Mouse (Mus musculus): ENCODE measurements around the gene Tmc1.

- TF ChIP-seq CTCF (IDR thresholded peaks at IDR 0.05; ENCODE audit: borderline replicate concordance, extremely low read depth, insufficient read depth, insufficient read length), result no peak
- no peak for TF ChIP-seq POLR2A (IDR thresholded peaks at IDR 0.05; ENCODE audit: borderline replicate concordance, extremely low read depth, insufficient read depth, insufficient read length, poor library complexity, severe bottlenecking)
Measured at GRCm38 (mm10) chr19:20924282-20924681, 29.7 kb downstream of the Tmc1 start.
